Mouse (Mus musculus) testis, adult 2 months (tissue): ENCODE measurements around the gene Slc3a2. TPM values are rescaled to one million over a fixed set of nuclear protein-coding genes. Genes with fewer than 3 reads are reported as not detected.
A peak's percentile ranks its signal among the peaks of the same experiment; 100 is the strongest.

Experiments used
- H3K27ac ChIP-seq: fragments of 200-500 bp; 2 replicates; pipeline ENCODE4 v1.5.1; 2012; ENCODE audit warnings: low read depth, low read length; ENCODE audit not compliant: control insufficient read depth, insufficient read depth
- H3K27me3 ChIP-seq: fragments of 200-500 bp; 2 replicates; pipeline ENCODE4 v1.6.1; 2012; ENCODE audit warnings: mild to moderate bottlenecking, low read length, moderate library complexity; ENCODE audit not compliant: control insufficient read depth, insufficient read depth
- H3K36me3 ChIP-seq: fragments of 200-500 bp; 2 replicates; pipeline ENCODE4 v1.6.1; 2012; ENCODE audit warnings: mild to moderate bottlenecking, low read length; ENCODE audit not compliant: control insufficient read depth, insufficient read depth
- H3K4me1 ChIP-seq: fragments of 200-500 bp; 2 replicates; pipeline ENCODE4 v1.6.1; 2012; ENCODE audit warnings: low read length; ENCODE audit not compliant: control insufficient read depth, insufficient read depth
- H3K4me3 ChIP-seq: fragments of 200-500 bp; 2 replicates; pipeline ENCODE4 v1.5.1; 2012; ENCODE audit warnings: low read depth, mild to moderate bottlenecking, low read length, moderate library complexity, mixed read lengths; ENCODE audit not compliant: control insufficient read depth
- CTCF ChIP-seq: fragments of 200-500 bp; IDR thresholded peaks from 2 replicates; pipeline ENCODE4 v1.5.1; 2012; ENCODE audit warnings: low read depth, mild to moderate bottlenecking, inconsistent platforms, low read length, moderate library complexity; ENCODE audit not compliant: control insufficient read depth, insufficient read depth, insufficient replicate concordance
- POLR2A ChIP-seq: fragments of 200-500 bp; IDR thresholded peaks from 2 replicates; pipeline ENCODE4 v1.6.1; 2012; ENCODE audit warnings: low read depth, mild to moderate bottlenecking, inconsistent platforms, low read length, moderate library complexity; ENCODE audit not compliant: control insufficient read depth
- polyA plus RNA-seq: library from polyadenylated mRNA; depleted of rRNA; stranded (reverse); fragments of >200 nt; gene quantifications from 2 replicates; pipeline ENCODE4 v1.2.3, GENCODE M21; 2012

Gene Slc3a2
- polyA plus RNA-seq, 1 experiment, result 121 TPM

GRCm38 (mm10) chr19:8718357-8718756, 4.8 kb downstream of the Slc3a2 start:
- no peaks in the 10 kb centered on the region for H3K36me3 ChIP-seq
- no peak for TF ChIP-seq POLR2A
- TF ChIP-seq CTCF, result no peak
- peaks cover 4% of the 10 kb centered on the region for H3K4me1 ChIP-seq
- H3K27me3 ChIP-seq, result no peaks in the 10 kb centered on the region
- no peak overlapping the region for H3K4me3 ChIP-seq
- no peak overlapping the region for H3K27ac ChIP-seq

- TF ChIP-seq POLR2A (no peak), CTCF (no peak)
- Histone ChIP-seq H3K4me3 (no peak overlapping the region), H3K27ac (no peak overlapping the region), H3K4me1 (peaks cover 11% of the 10 kb centered on the region), H3K36me3 (no peaks in the 10 kb centered on the region; the same call in 1 of the 2 replicates), H3K27me3 (no peaks in the 10 kb centered on the region)
Observed at GRCm38 (mm10) chr19:8716767-8717475, 6.2 kb downstream of the Slc3a2 start.

GRCm38 (mm10) chr19:8715868-8716766, 7.1 kb downstream of the Slc3a2 start:
- Histone ChIP-seq H3K4me1 (peaks cover 11% of the 10 kb centered on the region), H3K27ac (no peak overlapping the region), H3K4me3 (no peak overlapping the region), H3K27me3 (no peaks in the 10 kb centered on the region), H3K36me3 (no peaks in the 10 kb centered on the region; the same call in 1 of the 2 replicates)
- TF ChIP-seq CTCF, result no peak
- TF ChIP-seq POLR2A, result no peak

GRCm38 (mm10) chr19:8714653-8715481, 8.3 kb downstream of the Slc3a2 start:
- no peaks in the 10 kb centered on the region for H3K27me3 ChIP-seq
- peak overlapping the region; percentile 70 for H3K27ac ChIP-seq
- no peak for TF ChIP-seq CTCF
- TF ChIP-seq POLR2A, result no peak
- H3K4me1 ChIP-seq, result peaks cover 11% of the 10 kb centered on the region
- H3K4me3 ChIP-seq, result no peak overlapping the region
- H3K36me3 ChIP-seq, result peaks cover 2% of the 10 kb centered on the region; the same call in 1 of the 2 replicates

GRCm38 (mm10) chr19:8713997-8714652, 9.0 kb downstream of the Slc3a2 start:
- no peak for TF ChIP-seq POLR2A
- TF ChIP-seq CTCF, result no peak
- Histone ChIP-seq H3K27ac (peak overlapping the region; percentile 40), H3K4me1 (peaks cover 11% of the 10 kb centered on the region), H3K36me3 (peaks cover 2% of the 10 kb centered on the region), H3K27me3 (no peaks in the 10 kb centered on the region), H3K4me3 (peak overlapping the region; percentile 85)

- peak overlapping the region; percentile 85 for H3K4me3 ChIP-seq
- TF ChIP-seq CTCF, result peak; percentile 58; the same call in 1 of the 2 replicates
- TF ChIP-seq POLR2A, result peak; percentile 90
- peaks cover 11% of the 10 kb centered on the region for H3K4me1 ChIP-seq
- H3K27me3 ChIP-seq, result no peaks in the 10 kb centered on the region
- peak overlapping the region; percentile 73 for H3K27ac ChIP-seq
- peaks cover 2% of the 10 kb centered on the region for H3K36me3 ChIP-seq
Observed at GRCm38 (mm10) chr19:8713306-8713996, 9.7 kb downstream of the Slc3a2 start.
